Mouse (Mus musculus): ENCODE data around the gene Ptbp2. TPM values are rescaled to one million over a fixed set of nuclear protein-coding genes. Genes with fewer than 3 reads are reported as not detected.

Ptbp2 gene
- polyA plus RNA-seq, 1 experiment = 75.6 TPM

GRCm38 (mm10) chr3:119776129-119776528 is 8.1 kb downstream of the Ptbp2 start:
- H3K4me1 ChIP-seq (ENCODE audit: control insufficient read depth, insufficient read depth, low read length) = peaks cover 8% of the 10 kb centered on the region; the same call in 1 of the 2 replicates
- no peak overlapping the region for H3K4me3 ChIP-seq (ENCODE audit: insufficient read depth, low read length)
- H3K27ac ChIP-seq (ENCODE audit: insufficient read depth, low read length) = no peak overlapping the region
- no peak for TF ChIP-seq CTCF (IDR thresholded peaks at IDR 0.05; ENCODE audit: extremely low read depth, insufficient read depth, low read length)
- no peak for TF ChIP-seq POLR2A (IDR thresholded peaks at IDR 0.05; ENCODE audit: extremely low read depth, insufficient read depth, low read length)

DNA sequence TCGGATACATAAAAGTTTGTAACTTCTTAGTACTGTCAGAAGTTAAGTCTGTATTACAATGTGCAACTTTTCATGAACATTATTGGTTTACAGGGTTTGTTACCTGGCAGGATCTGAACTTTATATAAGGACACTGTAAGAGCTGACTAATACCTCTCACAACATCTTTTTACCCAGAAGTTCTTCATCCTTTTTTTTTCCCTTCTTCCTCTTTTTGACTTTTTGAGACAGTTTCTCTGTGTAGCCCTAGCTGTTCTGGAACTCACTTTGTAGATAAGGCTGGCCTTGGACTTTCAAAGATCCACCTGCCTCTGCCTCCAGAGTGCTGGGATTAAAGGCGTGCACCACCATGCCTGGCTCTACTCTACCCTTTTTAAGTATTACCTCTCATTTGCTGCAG is 11.5 kb downstream of the Ptbp2 start:
- Histone ChIP-seq H3K27ac (ENCODE audit: insufficient read depth, low read length) (no peak overlapping the region), H3K4me1 (ENCODE audit: control insufficient read depth, insufficient read depth, low read length) (peaks cover 3% of the 10 kb centered on the region; the same call in 1 of the 2 replicates), H3K4me3 (ENCODE audit: insufficient read depth, low read length) (no peak overlapping the region)
- TF ChIP-seq CTCF (IDR thresholded peaks at IDR 0.05; ENCODE audit: extremely low read depth, insufficient read depth, low read length) = no peak
- no peak for TF ChIP-seq POLR2A (IDR thresholded peaks at IDR 0.05; ENCODE audit: extremely low read depth, insufficient read depth, low read length)

GRCm38 (mm10) chr3:119763772-119764171 is 20.5 kb downstream of the Ptbp2 start:
- no peak overlapping the region for H3K27ac ChIP-seq (ENCODE audit: insufficient read depth, low read length)
- no peak overlapping the region for H3K4me3 ChIP-seq (ENCODE audit: insufficient read depth, low read length)
- H3K4me1 ChIP-seq (ENCODE audit: control insufficient read depth, insufficient read depth, low read length) = no peaks in the 10 kb centered on the region
- TF ChIP-seq CTCF (IDR thresholded peaks at IDR 0.05; ENCODE audit: extremely low read depth, insufficient read depth, low read length) = no peak
- TF ChIP-seq POLR2A (IDR thresholded peaks at IDR 0.05; ENCODE audit: extremely low read depth, insufficient read depth, low read length) = no peak

- TF ChIP-seq CTCF (IDR thresholded peaks at IDR 0.05; ENCODE audit: extremely low read depth, insufficient read depth, low read length) (no peak), POLR2A (IDR thresholded peaks at IDR 0.05; ENCODE audit: extremely low read depth, insufficient read depth, low read length) (no peak)
- Histone ChIP-seq H3K4me3 (ENCODE audit: insufficient read depth, low read length) (no peak overlapping the region), H3K27ac (ENCODE audit: insufficient read depth, low read length) (no peak overlapping the region), H3K4me1 (ENCODE audit: control insufficient read depth, insufficient read depth, low read length) (no peaks in the 10 kb centered on the region)
These were observed 22.5 kb downstream of the Ptbp2 start for GRCm38 (mm10) chr3:119761732-119762131.

DNA sequence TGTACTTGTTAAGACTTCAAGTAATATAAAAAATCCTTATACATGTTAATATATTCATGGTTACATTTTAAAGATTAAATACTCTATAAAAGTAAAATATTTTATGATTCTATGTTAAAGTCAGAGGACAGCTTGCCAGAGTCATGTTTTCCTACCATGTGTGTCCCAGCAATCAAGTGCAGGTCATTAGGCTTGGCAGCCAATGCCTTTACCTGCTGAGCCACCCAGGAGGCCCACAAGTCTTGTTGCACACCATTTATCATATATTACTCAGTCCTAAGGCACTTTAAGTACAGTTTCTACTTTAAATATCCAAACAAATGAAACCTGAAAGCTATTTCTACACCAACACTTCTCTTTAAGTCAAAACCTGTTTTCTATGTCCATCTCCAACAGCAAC is 30.5 kb downstream of the Ptbp2 start:
- Histone ChIP-seq H3K27ac (ENCODE audit: insufficient read depth, low read length) (no peak overlapping the region), H3K4me3 (ENCODE audit: insufficient read depth, low read length) (no peak overlapping the region), H3K4me1 (ENCODE audit: control insufficient read depth, insufficient read depth, low read length) (no peaks in the 10 kb centered on the region)
- TF ChIP-seq CTCF (IDR thresholded peaks at IDR 0.05; ENCODE audit: extremely low read depth, insufficient read depth, low read length) (no peak), POLR2A (IDR thresholded peaks at IDR 0.05; ENCODE audit: extremely low read depth, insufficient read depth, low read length) (no peak)

- Histone ChIP-seq H3K4me3 (ENCODE audit: insufficient read depth, low read length) (no peak overlapping the region), H3K4me1 (ENCODE audit: control insufficient read depth, insufficient read depth, low read length) (no peaks in the 10 kb centered on the region), H3K27ac (ENCODE audit: insufficient read depth, low read length) (no peak overlapping the region)
- TF ChIP-seq POLR2A (IDR thresholded peaks at IDR 0.05; ENCODE audit: extremely low read depth, insufficient read depth, low read length) (no peak), CTCF (IDR thresholded peaks at IDR 0.05; ENCODE audit: extremely low read depth, insufficient read depth, low read length) (no peak)
These were observed 34.6 kb downstream of the Ptbp2 start for GRCm38 (mm10) chr3:119749551-119750249.

- TF ChIP-seq POLR2A (IDR thresholded peaks at IDR 0.05; ENCODE audit: extremely low read depth, insufficient read depth, low read length) = no peak
- TF ChIP-seq CTCF (IDR thresholded peaks at IDR 0.05; ENCODE audit: extremely low read depth, insufficient read depth, low read length) = no peak
- Histone ChIP-seq H3K4me1 (ENCODE audit: control insufficient read depth, insufficient read depth, low read length) (no peaks in the 10 kb centered on the region), H3K27ac (ENCODE audit: insufficient read depth, low read length) (no peak overlapping the region), H3K4me3 (ENCODE audit: insufficient read depth, low read length) (no peak overlapping the region)
These were observed 35.1 kb downstream of the Ptbp2 start for GRCm38 (mm10) chr3:119749140-119749539.

GRCm38 (mm10) chr3:119746656-119747055 is 37.6 kb downstream of the Ptbp2 start:
- no peak for TF ChIP-seq CTCF (IDR thresholded peaks at IDR 0.05; ENCODE audit: extremely low read depth, insufficient read depth, low read length)
- no peak for TF ChIP-seq POLR2A (IDR thresholded peaks at IDR 0.05; ENCODE audit: extremely low read depth, insufficient read depth, low read length)
- Histone ChIP-seq H3K4me1 (ENCODE audit: control insufficient read depth, insufficient read depth, low read length) (no peaks in the 10 kb centered on the region; the same call in 1 of the 2 replicates), H3K27ac (ENCODE audit: insufficient read depth, low read length) (no peak overlapping the region), H3K4me3 (ENCODE audit: insufficient read depth, low read length) (no peak overlapping the region)

- Histone ChIP-seq H3K27ac (ENCODE audit: insufficient read depth, low read length) (no peak overlapping the region), H3K4me3 (ENCODE audit: insufficient read depth, low read length) (no peak overlapping the region), H3K4me1 (ENCODE audit: control insufficient read depth, insufficient read depth, low read length) (no peaks in the 10 kb centered on the region; the same call in 1 of the 2 replicates)
- TF ChIP-seq CTCF (IDR thresholded peaks at IDR 0.05; ENCODE audit: extremely low read depth, insufficient read depth, low read length) (no peak), POLR2A (IDR thresholded peaks at IDR 0.05; ENCODE audit: extremely low read depth, insufficient read depth, low read length) (no peak)
These were observed 38.5 kb downstream of the Ptbp2 start for GRCm38 (mm10) chr3:119745801-119746200.

DNA sequence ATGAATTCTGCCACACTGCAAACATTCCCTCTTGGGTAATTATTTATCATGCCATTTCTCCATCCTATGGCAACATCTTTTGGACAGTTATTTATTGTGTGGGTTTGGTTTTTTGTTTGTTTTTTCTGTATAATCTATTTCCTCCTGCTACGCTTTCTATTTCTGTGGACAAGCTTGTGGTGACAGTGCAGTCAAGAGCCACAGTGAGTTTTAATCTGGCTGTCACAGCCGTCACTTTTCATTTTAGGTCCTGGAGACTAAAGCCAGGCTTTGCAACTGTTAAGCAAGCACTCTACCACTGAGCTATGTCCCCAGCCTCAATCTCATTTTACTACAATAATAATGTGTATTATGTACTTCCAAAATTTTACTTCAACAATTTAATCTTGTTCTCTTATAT is 54.4 kb downstream of the Ptbp2 start:
- no peak overlapping the region for H3K4me3 ChIP-seq (ENCODE audit: insufficient read depth, low read length)

More for the DNA sequence above, 54.4 kb downstream of the Ptbp2 start:
- no peaks in the 10 kb centered on the region for H3K4me1 ChIP-seq (ENCODE audit: control insufficient read depth, insufficient read depth, low read length)
- H3K27ac ChIP-seq (ENCODE audit: insufficient read depth, low read length) = no peak overlapping the region
- TF ChIP-seq POLR2A (IDR thresholded peaks at IDR 0.05; ENCODE audit: extremely low read depth, insufficient read depth, low read length) (no peak), CTCF (IDR thresholded peaks at IDR 0.05; ENCODE audit: extremely low read depth, insufficient read depth, low read length) (no peak)
